ENCODE assay signal across 8 mouse cellular contexts in the genomic region with DNA sequence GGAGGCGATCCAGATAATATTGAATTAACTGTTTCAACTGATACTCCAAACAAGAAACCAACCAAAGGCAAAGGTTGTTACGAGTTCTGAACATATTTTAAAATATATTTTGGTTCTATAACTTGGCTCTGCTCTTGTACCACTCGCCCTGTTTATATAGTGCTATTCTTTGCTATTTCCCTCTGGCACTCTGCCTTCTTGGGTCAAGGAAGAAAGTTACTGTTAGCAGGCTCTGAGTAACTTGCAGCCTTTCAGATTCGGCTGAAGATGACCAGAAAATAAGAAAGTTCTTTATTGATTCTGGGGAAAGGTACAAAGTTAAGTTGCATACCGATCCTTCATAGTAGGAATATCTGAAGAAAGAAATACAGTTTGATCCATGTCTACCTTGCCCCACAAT. TPM values are rescaled to one million over a fixed set of nuclear protein-coding genes. Genes with fewer than 3 reads are reported as not detected.
DNase-seq lines count a peak whose midpoint lies in the region; ATAC-seq and TF ChIP-seq lines count a peak whose summit lies in the region.

No protein-coding gene starts in this region.

- WGBS in embryonic facial prominence, embryonic 12.5 days, result 69% methylated on average over 5 of the region's 5 CpGs
- WGBS in intestine, postnatal 0 days, result 23% methylated on average over 5 of the region's 5 CpGs
- WGBS in midbrain, postnatal 0 days, result 65% methylated on average over 5 of the region's 5 CpGs
- whole genome bisulfite sequencing in thymus, adult 2 months, result 76% methylated on average over 5 of the region's 5 CpGs
- WGBS in cerebellum, adult 2 months, result 40% methylated on average over 5 of the region's 5 CpGs

- no peak for TF ChIP-seq CTCF in layer of hippocampus, adult 2 months (conservative IDR thresholded peaks at IDR 0.05)
- no peak for TF ChIP-seq CTCF in intestine, postnatal 0 days (IDR thresholded peaks at IDR 0.05; ENCODE audit: low read depth)
- TF ChIP-seq CTCF in midbrain, postnatal 0 days (IDR thresholded peaks at IDR 0.05), result no peak
- TF ChIP-seq CTCF in thymus, adult 2 months (IDR thresholded peaks at IDR 0.05; ENCODE audit: borderline replicate concordance, control insufficient read depth, extremely low read depth, insufficient read depth, low read length, poor library complexity), result no peak
- TF ChIP-seq CTCF in cerebellum, adult 2 months (IDR thresholded peaks at IDR 0.05; ENCODE audit: borderline replicate concordance, insufficient read depth, low read depth, low read length), result no peak

- H3K9ac ChIP-seq in embryonic facial prominence, embryonic 12.5 days, result no peak overlapping the region
- no peak overlapping the region for H3K9ac ChIP-seq in intestine, postnatal 0 days (ENCODE audit: low read depth, low read length)
- no peak overlapping the region for H3K9ac ChIP-seq in midbrain, postnatal 0 days (replicated peaks; ENCODE audit: low read length, poor library complexity, severe bottlenecking)

- TF ChIP-seq POLR2A in thymus, adult 2 months (IDR thresholded peaks at IDR 0.05; ENCODE audit: control insufficient read depth, extremely low read depth, insufficient read depth, low read length, poor library complexity), result no peak
- no peak for TF ChIP-seq POLR2A in cerebellum, adult 2 months (IDR thresholded peaks at IDR 0.05; ENCODE audit: borderline replicate concordance, insufficient read depth, low read length)

- peaks cover 11% of the 10 kb centered on the region for H3K4me1 ChIP-seq in embryonic facial prominence, embryonic 12.5 days
- no peaks in the 10 kb centered on the region; the same call in 1 of the 2 replicates for H3K4me1 ChIP-seq in intestine, postnatal 0 days (replicated peaks; ENCODE audit: control insufficient read depth, insufficient read depth, low read length)
- peaks cover 6% of the 10 kb centered on the region; the same call in 1 of the 2 replicates for H3K4me1 ChIP-seq in midbrain, postnatal 0 days (ENCODE audit: insufficient read depth, low read length)
- no peaks in the 10 kb centered on the region for H3K4me1 ChIP-seq in thymus, adult 2 months (replicated peaks; ENCODE audit: control insufficient read depth, insufficient read depth, low read length)
- H3K4me1 ChIP-seq in cerebellum, adult 2 months (ENCODE audit: control insufficient read depth, insufficient read depth, low read length), result no peaks in the 10 kb centered on the region; the same call in 1 of the 2 replicates

- H3K27ac ChIP-seq in layer of hippocampus, adult 2 months, result no peak overlapping the region
- no peak overlapping the region for H3K27ac ChIP-seq in embryonic facial prominence, embryonic 12.5 days
- no peak overlapping the region for H3K27ac ChIP-seq in intestine, postnatal 0 days (ENCODE audit: low read depth, low read length)
- no peak overlapping the region for H3K27ac ChIP-seq in midbrain, postnatal 0 days (ENCODE audit: low read depth, low read length)
- no peak overlapping the region for H3K27ac ChIP-seq in thymus, adult 2 months (ENCODE audit: control insufficient read depth, insufficient read depth, low read length)
- no peak overlapping the region for H3K27ac ChIP-seq in cerebellum, adult 2 months (ENCODE audit: insufficient read depth, low read length)

- DNase-seq in layer of hippocampus, adult 2 months (ENCODE audit: low spot score in 2 of 2), result no peak
- DNase-seq in layer of hippocampus, adult 9-10 months (ENCODE audit: low spot score), result no peak
- DNase-seq in midbrain, postnatal 0 days (ENCODE audit: low spot score), result no peak
- no peak for DNase-seq in thymus, adult 2 months
- no peak for DNase-seq in cerebellum, adult 2 months
- DNase-seq in left cerebral cortex, adult 8-10 months (ENCODE audit: low spot score in 2 of 2), result no peak

- no peaks in the 10 kb centered on the region for H3K9me3 ChIP-seq in embryonic facial prominence, embryonic 12.5 days
- H3K9me3 ChIP-seq in intestine, postnatal 0 days (ENCODE audit: control insufficient read depth), result no peaks in the 10 kb centered on the region
- H3K9me3 ChIP-seq in midbrain, postnatal 0 days (ENCODE audit: low read length), result no peaks in the 10 kb centered on the region

- no peaks in the 10 kb centered on the region for H3K27me3 ChIP-seq in embryonic facial prominence, embryonic 12.5 days
- no peaks in the 10 kb centered on the region for H3K27me3 ChIP-seq in intestine, postnatal 0 days (replicated peaks; ENCODE audit: control insufficient read depth, insufficient read depth, low read length)
- no peaks in the 10 kb centered on the region for H3K27me3 ChIP-seq in midbrain, postnatal 0 days (ENCODE audit: insufficient read depth, low read length)
- no peaks in the 10 kb centered on the region for H3K27me3 ChIP-seq in thymus, adult 2 months (ENCODE audit: control insufficient read depth, insufficient read depth, low read length)
- no peaks in the 10 kb centered on the region for H3K27me3 ChIP-seq in cerebellum, adult 2 months (ENCODE audit: control insufficient read depth, insufficient read depth, low read length)

- peaks cover 3% of the 10 kb centered on the region; the same call in 1 of the 2 replicates for H3K36me3 ChIP-seq in embryonic facial prominence, embryonic 12.5 days
- H3K36me3 ChIP-seq in intestine, postnatal 0 days (ENCODE audit: control insufficient read depth, insufficient read depth), result peaks cover 8% of the 10 kb centered on the region
- no peaks in the 10 kb centered on the region for H3K36me3 ChIP-seq in midbrain, postnatal 0 days (ENCODE audit: insufficient read depth, low read length)
- peaks cover 7% of the 10 kb centered on the region for H3K36me3 ChIP-seq in thymus, adult 2 months (ENCODE audit: control insufficient read depth, insufficient read depth, low read length)

- peak overlapping the region; percentile 77 for H3K4me2 ChIP-seq in embryonic facial prominence, embryonic 12.5 days (replicated peaks)
- peak overlapping the region; percentile 96 for H3K4me2 ChIP-seq in intestine, postnatal 0 days (replicated peaks; ENCODE audit: low read depth)
- peak overlapping the region; percentile 53 for H3K4me2 ChIP-seq in midbrain, postnatal 0 days (ENCODE audit: low read depth, low read length, poor library complexity, severe bottlenecking)

- ATAC-seq in embryonic facial prominence, embryonic 12.5 days (ENCODE audit: insufficient number of reproducible peaks, insufficient read depth, low FRiP score, low TSS enrichment), result no peak
- ATAC-seq in intestine, postnatal 0 days, result no peak
- no peak for ATAC-seq in midbrain, postnatal 0 days (ENCODE audit: low FRiP score)

- peak overlapping the region; percentile 96 for H3K4me3 ChIP-seq in layer of hippocampus, adult 2 months
- peak overlapping the region; percentile 91 for H3K4me3 ChIP-seq in embryonic facial prominence, embryonic 12.5 days
- peak overlapping the region; percentile 77 for H3K4me3 ChIP-seq in intestine, postnatal 0 days (ENCODE audit: low read depth, low read length)
- peak overlapping the region; percentile 93; the same call in 1 of the 2 replicates for H3K4me3 ChIP-seq in midbrain, postnatal 0 days (ENCODE audit: low read depth, low read length)
- H3K4me3 ChIP-seq in thymus, adult 2 months (ENCODE audit: control insufficient read depth, insufficient read depth, low read length), result no peak overlapping the region
- no peak overlapping the region for H3K4me3 ChIP-seq in cerebellum, adult 2 months (replicated peaks; ENCODE audit: insufficient read depth, low read depth, low read length)

RNA-seq across cellular contexts. Expression of gene Sltm, which starts 1.4 kb away (rescaled TPM):
- 10 to 100 TPM; 53.0 to 60.1 TPM for total RNA-seq in layer of hippocampus, adult 2 months (2021)
- 70.7 and 77.6 TPM in 2 replicates for polyA plus RNA-seq in embryonic facial prominence, embryonic 12.5 days (2016; fragmentation: Nextera tagmentation; extraction: Ambion mirVana)
- polyA plus RNA-seq in intestine, postnatal 0 days (2015; fragmentation: Nextera tagmentation; extraction: Ambion mirVana), result 27.6 and 33.3 TPM in 2 replicates
- total RNA-seq in midbrain, postnatal 0 days (2014; rRNA removed), result 26.3 and 34.5 TPM in 2 replicates
- 36.9 and 47.6 TPM in 2 replicates for polyA plus RNA-seq in midbrain, postnatal 0 days (2015; fragmentation: Nextera tagmentation; extraction: Ambion mirVana)
- 14.8 and 15.7 TPM in 2 replicates for polyA plus RNA-seq in thymus, adult 2 months (2012; rRNA removed)
- 51.4 and 52.7 TPM in 2 replicates for polyA plus RNA-seq in cerebellum, adult 2 months (2012; rRNA removed)
- 10 to 100 TPM; 43.5 to 51.9 (median 49.4) TPM for total RNA-seq in left cerebral cortex, adult 8-10 months (2022)

RNA-seq across cellular contexts. Expression of gene Rnf111, which starts 40.5 kb away (rescaled TPM):
- 10 to 100 TPM; 42.4 to 43.7 TPM for total RNA-seq in layer of hippocampus, adult 2 months (2021)
- polyA plus RNA-seq in embryonic facial prominence, embryonic 12.5 days (2016; fragmentation: Nextera tagmentation; extraction: Ambion mirVana), result 33.0 and 34.4 TPM in 2 replicates
- polyA plus RNA-seq in intestine, postnatal 0 days (2015; fragmentation: Nextera tagmentation; extraction: Ambion mirVana), result 13.1 and 14.9 TPM in 2 replicates
- total RNA-seq in midbrain, postnatal 0 days (2014; rRNA removed), result 38.3 and 39.6 TPM in 2 replicates
- 16.7 and 17.1 TPM in 2 replicates for polyA plus RNA-seq in midbrain, postnatal 0 days (2015; fragmentation: Nextera tagmentation; extraction: Ambion mirVana)
- 94.5 and 111 TPM in 2 replicates for polyA plus RNA-seq in thymus, adult 2 months (2012; rRNA removed)
- 30.1 and 32.2 TPM in 2 replicates for polyA plus RNA-seq in cerebellum, adult 2 months (2012; rRNA removed)
- total RNA-seq in left cerebral cortex, adult 8-10 months (2022), result 10 to 100 TPM; 38.3 to 41.4 (median 39.9) TPM

Comparison
In these comparisons a context has a peak if more than half of its experiments do, and no peak if none do; other contexts are left out.
1. H3K4me3 ChIP-seq: peak in layer of hippocampus, adult 2 months (single experiment), embryonic facial prominence, embryonic 12.5 days (single experiment), intestine, postnatal 0 days (single experiment) and midbrain, postnatal 0 days (single experiment); none in thymus, adult 2 months (single experiment) and cerebellum, adult 2 months (single experiment).
2. Peak in every context shown above with its lines, with median percentiles within 50 percentile points of each other: H3K4me2 ChIP-seq.